Mouse (Mus musculus) limb, embryonic 11.5 days (tissue): ENCODE results near the gene Slc35b4. TPM values are rescaled to one million over a fixed set of nuclear protein-coding genes. Genes with fewer than 3 reads are reported as not detected.

ENCODE experiments used
- ATAC-seq: fragments of 200-750 bp; cut with Nextera tagmentation; 2 replicates; pipeline ENCODE4 v1.8.0; 2017; ENCODE audit warnings: low read depth; ENCODE audit not compliant: insufficient number of reproducible peaks, low FRiP score, low TSS enrichment
- DNase-seq: peaks from one replicate; pipeline ENCODE4 v3.0.0-alpha.2; 2015; ENCODE audit warnings: low spot score
- H3K27ac ChIP-seq: fragments of 300-500 bp; sonication (generic); replicated peaks from 2 replicates; pipeline ENCODE4 v1.5.1; 2014; ENCODE audit warnings: low read depth, mild to moderate bottlenecking, low read length
- H3K27me3 ChIP-seq: fragments of 300-500 bp; sonication (generic); 2 replicates; pipeline ENCODE4 v1.6.1; 2014; ENCODE audit warnings: mild to moderate bottlenecking, low read length, mixed read lengths; ENCODE audit not compliant: control insufficient read depth, insufficient read depth
- H3K36me3 ChIP-seq: fragments of 300-500 bp; sonication (generic); 2 replicates; pipeline ENCODE4 v1.6.1; 2014; ENCODE audit warnings: mild to moderate bottlenecking, low read length, moderate library complexity, mixed read lengths; ENCODE audit not compliant: control insufficient read depth, insufficient read depth
- H3K4me1 ChIP-seq: fragments of 300-500 bp; sonication (generic); 2 replicates; pipeline ENCODE4 v1.6.1; 2014; ENCODE audit warnings: low read length, mixed read lengths; ENCODE audit not compliant: control insufficient read depth, insufficient read depth
- H3K4me2 ChIP-seq: fragments of 300-500 bp; sonication (generic); 2 replicates; pipeline ENCODE4 v1.6.1; 2014; ENCODE audit warnings: low read depth, mild to moderate bottlenecking, moderate library complexity; ENCODE audit not compliant: severe bottlenecking
- H3K4me3 ChIP-seq: fragments of 300-500 bp; sonication (generic); 2 replicates; pipeline ENCODE4 v1.5.1; 2014; ENCODE audit warnings: low read depth, low read length
- H3K9ac ChIP-seq: fragments of 300-500 bp; sonication (generic); 2 replicates; pipeline ENCODE4 v1.6.1; 2014; ENCODE audit warnings: mild to moderate bottlenecking, low read length
- H3K9me3 ChIP-seq: fragments of 300-500 bp; sonication (generic); 2 replicates; pipeline ENCODE4 v1.6.1; 2016; ENCODE audit warnings: low read length; ENCODE audit not compliant: control insufficient read depth
- whole genome bisulfite sequencing: fragments of 180-500 bp; shearing (Covaris S2); extraction: QIAGEN DNeasy Blood & Tissue Kit; methylation state at CpG from one replicate; pipeline ENCODE4 v1.1.7; 2014; 5-methylcytosine and 5-hydroxymethylcytosine counted together
- polyA plus RNA-seq: library from polyadenylated mRNA; unstranded; fragments of >200 nt; fragmentation: Nextera tagmentation; extraction: Ambion mirVana; gene quantifications from 2 replicates; pipeline ENCODE4 v1.2.1, GENCODE M21; 2014

Slc35b4 gene
- polyA plus RNA-seq, 1 experiment from 2014 or later: 47.3 TPM

DNA sequence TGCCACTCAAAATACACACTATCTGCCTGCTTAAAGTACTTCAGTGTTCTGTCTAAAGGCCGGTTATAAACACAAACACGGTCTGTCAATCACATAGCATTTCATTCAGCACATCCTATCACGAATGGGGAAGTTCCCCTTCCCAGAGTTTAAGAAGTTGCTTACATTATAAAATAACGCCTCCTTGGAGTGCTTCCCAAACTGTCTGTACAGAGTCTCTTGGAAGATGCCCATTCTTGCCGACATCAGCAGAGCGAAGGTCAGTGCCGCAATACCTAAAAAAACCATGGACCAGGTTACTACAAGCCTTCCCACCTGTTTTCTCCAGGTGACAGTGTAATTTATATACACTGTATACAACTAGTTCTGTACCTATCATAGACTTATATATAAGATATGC lies 15.4 kb downstream of the Slc35b4 start:
- no peak overlapping the region for H3K4me3 ChIP-seq
- no peaks in the 10 kb centered on the region for H3K9me3 ChIP-seq
- no peak overlapping the region for H3K4me2 ChIP-seq
- ATAC-seq: no peak
- H3K9ac ChIP-seq: no peak overlapping the region
- WGBS: 95% methylated on average over 7 of the region's 7 CpGs
- peaks cover 2% of the 10 kb centered on the region for H3K36me3 ChIP-seq
- no peak for DNase-seq
- H3K4me1 ChIP-seq: peaks cover 3% of the 10 kb centered on the region; the same call in 1 of the 2 replicates
- no peaks in the 10 kb centered on the region for H3K27me3 ChIP-seq
- no peak overlapping the region for H3K27ac ChIP-seq

DNA sequence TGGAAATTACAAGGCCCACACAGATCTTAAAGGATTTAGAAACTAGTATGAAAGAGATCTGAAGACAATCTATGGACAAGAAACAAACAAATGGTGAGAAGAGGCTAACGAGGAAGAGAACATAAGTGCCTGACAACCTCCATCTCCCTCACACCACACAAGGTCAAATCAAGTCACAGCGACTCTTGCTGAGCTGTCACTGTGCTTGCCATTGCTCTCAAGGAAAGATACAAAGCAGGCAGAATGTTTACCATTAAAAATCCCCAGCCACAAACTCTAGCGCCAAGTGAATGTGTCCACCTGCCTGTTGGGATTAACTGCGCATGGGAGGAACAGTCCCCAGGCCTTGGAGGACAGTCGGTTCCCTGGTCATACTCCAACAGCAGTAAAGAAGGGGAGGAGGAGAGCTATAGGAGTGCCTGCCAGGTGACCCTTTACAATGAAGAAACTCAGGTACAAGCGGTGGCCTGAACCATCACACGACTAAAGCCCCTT lies 16.0 kb downstream of the Slc35b4 start:
- Histone ChIP-seq H3K4me1 (peaks cover 4% of the 10 kb centered on the region; the same call in 1 of the 2 replicates), H3K4me2 (no peak overlapping the region), H3K9me3 (no peaks in the 10 kb centered on the region), H3K27ac (no peak overlapping the region), H3K27me3 (no peaks in the 10 kb centered on the region), H3K9ac (no peak overlapping the region), H3K4me3 (no peak overlapping the region), H3K36me3 (peaks cover 2% of the 10 kb centered on the region)
- 90% methylated on average over 7 of the region's 7 CpGs for WGBS
- no peak for DNase-seq
- ATAC-seq: no peak

DNA sequence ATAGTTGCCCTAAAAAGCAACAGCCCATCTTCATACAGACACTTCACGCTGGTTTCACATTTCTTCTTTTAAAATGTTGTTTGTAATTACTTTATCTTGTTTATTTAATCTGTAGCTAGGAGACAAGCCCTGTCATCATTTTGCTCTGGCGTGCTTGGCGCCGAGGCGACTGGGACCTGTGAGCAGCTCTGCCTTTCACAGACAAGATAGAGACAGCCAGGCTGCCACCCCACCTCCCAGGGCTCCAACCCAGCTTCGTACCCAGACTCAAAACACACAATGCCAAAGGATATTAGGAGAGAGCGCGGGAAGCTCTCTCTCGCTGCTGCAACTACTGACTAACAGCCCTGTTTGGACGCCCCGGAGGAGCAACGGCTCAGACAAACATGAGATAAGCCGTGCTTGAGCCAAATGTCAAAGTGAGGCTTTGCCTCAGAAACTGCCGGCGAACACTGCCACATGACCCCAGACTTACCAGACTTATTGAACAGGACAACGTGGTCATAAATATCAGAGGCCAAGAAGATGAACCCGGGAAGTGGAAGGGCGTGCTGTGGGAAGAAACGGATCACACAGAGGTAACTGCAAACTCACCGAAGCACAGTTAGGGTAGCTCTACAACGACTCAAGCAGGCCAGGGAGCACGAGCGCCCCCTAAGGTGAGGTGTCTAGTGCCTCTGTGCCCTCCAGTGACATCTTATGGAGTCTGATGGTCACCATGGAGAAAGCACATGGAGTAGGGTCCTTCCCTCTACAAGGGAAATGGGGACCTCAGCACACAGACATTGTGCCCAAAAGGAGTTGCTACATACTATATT lies 16.7 kb downstream of the Slc35b4 start:
- no peak overlapping the region for H3K4me3 ChIP-seq
- H3K36me3 ChIP-seq: no peaks in the 10 kb centered on the region; the same call in none of the 2 replicates
- WGBS: 86% methylated on average over 23 of the region's 23 CpGs
- DNase-seq (no peak), ATAC-seq (no peak)
- H3K4me2 ChIP-seq: no peak overlapping the region
- peaks cover 4% of the 10 kb centered on the region; the same call in 1 of the 2 replicates for H3K4me1 ChIP-seq
- no peaks in the 10 kb centered on the region for H3K27me3 ChIP-seq
- no peaks in the 10 kb centered on the region for H3K9me3 ChIP-seq
- H3K9ac ChIP-seq: no peak overlapping the region
- no peak overlapping the region for H3K27ac ChIP-seq

DNA sequence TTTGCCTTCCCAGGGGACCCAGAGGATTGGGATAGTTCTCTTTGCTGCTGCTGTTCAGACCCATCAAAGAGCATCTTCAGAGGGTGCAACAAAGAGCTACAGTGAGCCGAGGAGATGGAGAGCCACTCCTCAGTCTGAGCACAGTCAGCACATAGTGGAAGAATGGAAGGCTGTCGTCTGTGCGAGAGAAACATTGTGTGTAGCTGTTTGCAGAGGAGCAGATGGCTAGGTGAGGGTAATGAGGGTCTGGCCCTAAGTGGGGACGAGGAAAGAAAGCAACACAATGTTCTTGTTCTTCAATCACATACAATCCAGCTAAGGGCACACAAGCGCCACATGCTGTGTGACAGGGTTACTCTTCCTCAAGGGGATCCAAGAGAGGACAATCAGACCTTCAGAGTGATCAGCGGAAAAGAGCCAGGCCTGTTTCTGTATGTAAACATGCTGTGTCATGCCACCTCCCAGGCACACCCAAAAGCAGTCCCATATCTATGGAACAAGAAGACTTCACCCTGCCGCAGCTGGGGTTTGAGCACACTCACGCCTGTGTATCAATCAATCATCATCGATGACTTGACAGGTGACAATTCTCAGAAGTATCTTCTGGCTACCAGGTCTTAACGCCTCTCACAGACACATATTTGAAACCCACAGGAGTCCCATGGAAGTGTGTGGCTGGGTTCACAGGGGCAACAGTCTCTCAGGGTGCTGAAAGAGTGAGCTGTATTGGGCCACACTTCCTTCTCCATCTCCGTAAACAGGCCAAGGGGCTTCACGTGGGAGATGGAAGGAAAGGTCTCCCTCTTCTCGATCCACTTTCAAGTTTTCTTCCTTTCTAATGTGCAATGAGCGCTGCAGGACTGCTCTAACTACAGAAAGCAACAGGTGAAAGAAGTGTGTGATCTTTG lies 19.8 kb downstream of the Slc35b4 start:
- H3K9ac ChIP-seq: no peak overlapping the region
- ATAC-seq: no peak
- H3K27ac ChIP-seq: no peak overlapping the region
- H3K4me2 ChIP-seq: no peak overlapping the region
- no peaks in the 10 kb centered on the region for H3K27me3 ChIP-seq
- peaks cover 10% of the 10 kb centered on the region for H3K4me1 ChIP-seq
- H3K36me3 ChIP-seq: no peaks in the 10 kb centered on the region; the same call in 1 of the 2 replicates
- DNase-seq: no peak
- WGBS: 83% methylated on average over 14 of the region's 14 CpGs
- H3K9me3 ChIP-seq: no peaks in the 10 kb centered on the region
- H3K4me3 ChIP-seq: no peak overlapping the region

DNA sequence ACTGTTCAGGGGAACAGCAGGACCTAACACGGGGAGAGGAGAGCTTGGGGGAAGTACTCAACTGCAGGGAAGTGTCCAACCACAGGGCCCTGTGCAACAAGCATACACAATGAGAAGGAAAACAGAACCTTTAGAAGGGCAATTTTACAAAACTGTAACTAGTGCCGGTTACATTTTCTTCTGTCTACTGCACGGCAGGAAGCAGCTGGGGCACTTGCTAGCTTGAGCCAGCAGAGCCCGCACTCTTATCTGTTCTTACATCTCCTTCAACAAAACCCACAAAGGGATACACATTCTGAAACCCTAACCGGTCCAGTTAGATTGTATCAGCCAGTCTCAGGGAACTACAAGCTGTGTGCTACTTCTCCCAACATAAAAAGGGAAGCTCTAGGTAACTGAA lies 20.9 kb downstream of the Slc35b4 start:
- Histone ChIP-seq H3K9me3 (no peaks in the 10 kb centered on the region), H3K27ac (no peak overlapping the region), H3K36me3 (no peaks in the 10 kb centered on the region; the same call in 1 of the 2 replicates), H3K4me1 (peaks cover 10% of the 10 kb centered on the region), H3K9ac (no peak overlapping the region), H3K4me2 (no peak overlapping the region), H3K4me3 (no peak overlapping the region), H3K27me3 (no peaks in the 10 kb centered on the region)
- no peak for ATAC-seq
- WGBS: 67% methylated on average over 5 of the region's 5 CpGs
- no peak for DNase-seq

DNA sequence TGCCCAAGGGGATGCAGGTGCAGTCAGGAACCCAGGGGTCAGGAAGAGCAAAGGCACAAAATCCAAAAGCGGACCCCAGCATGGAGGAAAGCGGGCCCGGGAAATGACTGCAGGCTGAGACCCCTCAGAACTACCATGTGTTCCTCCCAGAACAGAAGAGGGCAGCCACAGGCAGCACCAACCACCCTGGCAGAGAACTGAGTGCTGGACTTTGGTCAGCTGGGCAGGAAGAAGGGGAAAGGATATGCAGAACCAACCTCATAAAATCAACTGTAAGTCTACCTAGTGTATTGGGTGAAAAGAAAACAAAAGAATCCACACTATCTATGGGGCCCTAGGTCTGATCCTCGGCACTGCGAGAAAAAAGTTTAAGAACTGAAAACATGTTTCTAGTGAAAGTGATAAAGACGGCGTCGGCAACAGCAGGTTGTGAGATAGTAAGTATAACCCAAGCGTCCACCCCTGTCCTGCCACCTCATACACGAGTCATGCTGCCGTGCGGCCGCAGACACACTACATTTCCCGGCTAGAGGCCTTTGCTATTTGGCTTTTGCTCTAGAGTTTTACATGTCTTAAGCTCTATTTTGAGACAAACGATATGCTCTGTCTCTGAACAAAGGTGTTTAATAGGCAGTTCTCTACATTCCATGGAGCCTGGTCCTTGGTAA lies 21.6 kb downstream of the Slc35b4 start:
- H3K27me3 ChIP-seq: no peaks in the 10 kb centered on the region
- WGBS: 87% methylated on average over 15 of the region's 15 CpGs
- peaks cover 10% of the 10 kb centered on the region for H3K4me1 ChIP-seq
- H3K4me2 ChIP-seq: no peak overlapping the region
- no peaks in the 10 kb centered on the region for H3K9me3 ChIP-seq
- ATAC-seq: no peak
- H3K27ac ChIP-seq: no peak overlapping the region
- DNase-seq: no peak
- no peak overlapping the region for H3K4me3 ChIP-seq
- no peak overlapping the region for H3K9ac ChIP-seq
- no peaks in the 10 kb centered on the region; the same call in 1 of the 2 replicates for H3K36me3 ChIP-seq

DNA sequence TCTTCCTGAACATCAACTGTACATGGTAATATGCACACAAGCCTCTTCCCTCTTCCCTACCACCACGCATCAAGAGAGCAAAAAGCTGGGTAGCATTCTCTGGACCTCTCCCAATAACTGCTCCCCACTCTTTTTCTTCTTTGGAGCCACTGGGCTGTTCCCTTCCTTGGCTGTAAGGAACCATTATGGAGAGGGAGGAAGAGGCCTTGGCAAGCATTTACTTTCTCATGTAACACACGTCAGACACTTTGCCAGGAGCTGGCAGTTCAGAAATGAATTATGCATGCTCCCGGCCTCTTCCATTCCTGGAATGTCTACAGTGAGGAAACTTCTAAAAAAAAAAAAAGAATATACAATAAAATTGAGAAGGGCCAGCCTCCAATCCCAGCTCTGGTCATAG lies 22.7 kb downstream of the Slc35b4 start:
- Histone ChIP-seq H3K36me3 (no peaks in the 10 kb centered on the region; the same call in 1 of the 2 replicates), H3K4me1 (peaks cover 10% of the 10 kb centered on the region), H3K9ac (no peak overlapping the region), H3K4me2 (no peak overlapping the region), H3K4me3 (no peak overlapping the region), H3K27ac (no peak overlapping the region), H3K27me3 (no peaks in the 10 kb centered on the region), H3K9me3 (no peaks in the 10 kb centered on the region)
- DNase-seq (no peak), ATAC-seq (no peak)
- 79% methylated on average over 3 of the region's 3 CpGs for WGBS
